Mouse (Mus musculus) heart, postnatal 0 days (tissue): ENCODE results near the gene Smok3a. TPM values are rescaled to one million over a fixed set of nuclear protein-coding genes. Genes with fewer than 3 reads are reported as not detected.

Experiments used
- ATAC-seq: fragments of 200-750 bp; cut with Nextera tagmentation; 2 replicates; pipeline ENCODE4 v1.8.0; 2017; ENCODE audit warnings: low read depth, moderate number of reproducible peaks, moderate library complexity; ENCODE audit not compliant: insufficient read depth
- DNase-seq: peaks from one replicate; pipeline ENCODE4 v3.0.0-alpha.2; 2016; ENCODE audit warnings: low spot score
- H3K27ac ChIP-seq: fragments of 300-500 bp; sonication (generic); 2 replicates; pipeline ENCODE4 v1.5.1; 2014; ENCODE audit warnings: low read depth, mild to moderate bottlenecking
- H3K27me3 ChIP-seq: fragments of 300-500 bp; sonication (generic); 2 replicates; pipeline ENCODE4 v1.6.1; 2014; ENCODE audit warnings: low read length, mixed read lengths; ENCODE audit not compliant: control insufficient read depth, insufficient read depth
- H3K36me3 ChIP-seq: fragments of 300-500 bp; sonication (generic); replicated peaks from 2 replicates; pipeline ENCODE4 v1.6.1; 2014; ENCODE audit warnings: low read length, mixed read lengths; ENCODE audit not compliant: control insufficient read depth, insufficient read depth
- H3K4me1 ChIP-seq: fragments of 300-500 bp; sonication (generic); 2 replicates; pipeline ENCODE4 v1.6.1; 2014; ENCODE audit warnings: antibody characterized with exemption; ENCODE audit not compliant: control insufficient read depth, insufficient read depth
- H3K4me2 ChIP-seq: fragments of 300-500 bp; sonication (generic); 2 replicates; pipeline ENCODE4 v1.6.1; 2014; ENCODE audit warnings: low read depth, mild to moderate bottlenecking, low read length, moderate library complexity
- H3K4me3 ChIP-seq: fragments of 300-500 bp; sonication (generic); 2 replicates; pipeline ENCODE4 v1.5.1; 2014; ENCODE audit warnings: low read depth, low read length
- H3K9ac ChIP-seq: fragments of 300-500 bp; sonication (generic); replicated peaks from 2 replicates; pipeline ENCODE4 v1.6.1; 2014; ENCODE audit warnings: low read depth, low read length, mixed read lengths
- H3K9me3 ChIP-seq: fragments of 300-500 bp; sonication (generic); replicated peaks from 2 replicates; pipeline ENCODE4 v1.6.1; 2016; ENCODE audit warnings: low read length; ENCODE audit not compliant: control insufficient read depth
- CTCF ChIP-seq: IDR thresholded peaks from 2 replicates; pipeline ENCODE4 v1.5.1; 2016; ENCODE audit warnings: antibody characterized with exemption, control low read depth, low read depth
- EP300 ChIP-seq: IDR thresholded peaks from 2 replicates; pipeline ENCODE4 v1.6.1; 2016; ENCODE audit warnings: antibody characterized with exemption, low read depth
- WGBS: fragments of 180-500 bp; shearing (Covaris S2); extraction: QIAGEN DNeasy Blood & Tissue Kit; methylation state at CpG from one replicate; pipeline ENCODE4 v1.1.7; 2014; 5-methylcytosine and 5-hydroxymethylcytosine counted together
- polyA plus RNA-seq: library from polyadenylated mRNA; unstranded; fragments of >200 nt; fragmentation: Nextera tagmentation; extraction: Ambion mirVana; gene quantifications from 2 replicates; pipeline ENCODE4 v1.2.1, GENCODE M21; 2015
- total RNA-seq: library from RNA; depleted of rRNA; stranded (reverse); fragments of >200 nt; gene quantifications from 2 replicates; pipeline ENCODE4 v1.2.3, GENCODE M21; 2014; ENCODE audit warnings: low replicate concordance; rRNA removed

The Smok3a gene
- total and polyA plus RNA-seq, 2 experiments from 2014 or later, result not detected

DNA sequence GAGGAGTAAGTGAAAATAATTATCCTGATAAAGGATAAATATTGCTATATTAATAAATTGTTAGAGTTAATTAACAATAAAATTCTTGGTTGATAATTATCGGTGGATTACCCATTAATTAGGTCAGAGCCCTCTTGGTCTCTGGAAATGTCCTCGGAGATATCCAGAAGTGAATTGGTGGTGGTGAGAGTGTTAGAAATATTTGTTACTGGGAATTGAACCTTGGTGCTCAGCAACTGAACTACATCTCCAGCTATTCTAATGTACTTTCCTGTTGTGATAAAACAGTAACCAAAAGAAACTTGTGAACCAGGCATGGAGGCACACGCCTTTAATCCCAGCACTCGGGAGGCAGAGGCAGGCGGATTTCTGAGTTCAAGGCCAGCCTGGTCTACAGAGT, 59.4 kb downstream of the Smok3a start:
- DNase-seq, result no peak
- no peak overlapping the region for H3K4me3 ChIP-seq
- no peak for TF ChIP-seq CTCF
- no peak for TF ChIP-seq EP300
- H3K4me1 ChIP-seq, result no peaks in the 10 kb centered on the region; the same call in 1 of the 2 replicates
- H3K9me3 ChIP-seq, result no peaks in the 10 kb centered on the region
- WGBS, result 81% methylated on average over 5 of the region's 5 CpGs
- H3K36me3 ChIP-seq, result no peaks in the 10 kb centered on the region
- H3K27ac ChIP-seq, result no peak overlapping the region
- no peak overlapping the region for H3K9ac ChIP-seq
- ATAC-seq, result no peak
- H3K4me2 ChIP-seq, result no peak overlapping the region
- no peaks in the 10 kb centered on the region for H3K27me3 ChIP-seq

DNA sequence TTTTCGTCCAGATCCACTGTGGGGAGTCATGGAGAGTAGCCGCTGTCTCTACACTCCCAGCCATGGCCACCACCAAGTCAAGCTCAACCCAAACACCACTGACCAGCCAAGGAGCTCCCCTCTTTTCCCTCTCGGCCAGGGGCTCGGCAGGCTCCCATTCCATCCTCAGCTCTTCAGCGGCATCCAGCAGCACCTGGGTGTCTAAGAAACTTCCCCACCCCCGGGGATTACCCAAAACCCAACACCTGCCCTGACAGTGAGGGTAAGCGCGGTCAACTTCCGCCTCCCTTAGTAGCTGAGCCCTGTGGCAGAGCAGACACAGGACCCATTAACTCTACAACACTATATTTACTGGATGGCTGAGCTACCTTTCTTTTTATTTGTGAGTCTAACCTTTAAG, 60.4 kb downstream of the Smok3a start:
- WGBS, result 76% methylated on average over 9 of the region's 9 CpGs
- no peaks in the 10 kb centered on the region for H3K27me3 ChIP-seq
- no peak overlapping the region for H3K4me2 ChIP-seq
- peaks cover 3% of the 10 kb centered on the region for H3K4me1 ChIP-seq
- no peaks in the 10 kb centered on the region for H3K36me3 ChIP-seq
- no peak overlapping the region for H3K4me3 ChIP-seq
- DNase-seq (no peak), ATAC-seq (no peak)
- H3K27ac ChIP-seq, result no peak overlapping the region
- TF ChIP-seq EP300, result no peak
- no peak for TF ChIP-seq CTCF
- H3K9ac ChIP-seq, result no peak overlapping the region
- no peaks in the 10 kb centered on the region for H3K9me3 ChIP-seq

GRCm38 (mm10) chr5:138083318-138083900, 62.3 kb downstream of the Smok3a start:
- no peak for TF ChIP-seq EP300
- TF ChIP-seq CTCF, result no peak
- Histone ChIP-seq H3K9me3 (no peaks in the 10 kb centered on the region), H3K27me3 (no peaks in the 10 kb centered on the region), H3K9ac (no peak overlapping the region), H3K4me1 (peaks cover 8% of the 10 kb centered on the region), H3K4me2 (no peak overlapping the region), H3K27ac (no peak overlapping the region), H3K36me3 (no peaks in the 10 kb centered on the region; the same call in 1 of the 2 replicates), H3K4me3 (no peak overlapping the region)
- 67% methylated on average over 2 of the region's 2 CpGs for WGBS
- DNase-seq (no peak), ATAC-seq (no peak)

GRCm38 (mm10) chr5:138083936-138084335, 62.9 kb downstream of the Smok3a start:
- no peak overlapping the region for H3K4me3 ChIP-seq
- no peak for DNase-seq
- WGBS, result 87% methylated on average over 2 of the region's 2 CpGs
- TF ChIP-seq CTCF (no peak), EP300 (no peak)
- H3K4me1 ChIP-seq, result peaks cover 8% of the 10 kb centered on the region
- no peak for ATAC-seq
- no peak overlapping the region for H3K9ac ChIP-seq
- no peaks in the 10 kb centered on the region; the same call in 1 of the 2 replicates for H3K36me3 ChIP-seq
- no peak overlapping the region for H3K4me2 ChIP-seq
- H3K9me3 ChIP-seq, result no peaks in the 10 kb centered on the region
- H3K27ac ChIP-seq, result no peak overlapping the region
- H3K27me3 ChIP-seq, result no peaks in the 10 kb centered on the region

Other genes with a start within 250 kb of the Smok3a start
- gene Ppp1r35, start 242.4 kb upstream of the Smok3a start, total RNA-seq, result 24.0 and 24.5 TPM in 2 replicates
- gene Ppp1r35, start 242.4 kb upstream of the Smok3a start, polyA plus RNA-seq, result 10.4 and 15.4 TPM in 2 replicates
- gene Mepce, start 233.6 kb upstream of the Smok3a start, total RNA-seq, result 18.0 and 19.6 TPM in 2 replicates
- gene Mepce, start 233.6 kb upstream of the Smok3a start, polyA plus RNA-seq, result 5.0 and 5.4 TPM in 2 replicates
- gene Zcwpw1, start 233.5 kb upstream of the Smok3a start, total RNA-seq, result 1.4 and 8.7 TPM in 2 replicates
- gene Zcwpw1, start 233.5 kb upstream of the Smok3a start, polyA plus RNA-seq, result 2.2 and 3.6 TPM in 2 replicates
- 3.7 and 78.0 TPM in 2 replicates for gene Pilra, start 185.0 kb upstream of the Smok3a start, total RNA-seq
- gene Pilra, start 185.0 kb upstream of the Smok3a start, polyA plus RNA-seq, result 2.0 TPM in 2 replicates
- gene Pilrb1, start 163.2 kb upstream of the Smok3a start, total RNA-seq, result 0.66 TPM in 1 of 2 replicates, not detected in the other
- 0.45 and 0.75 TPM in 2 replicates for gene Pilrb1, start 163.2 kb upstream of the Smok3a start, polyA plus RNA-seq
- gene Pilrb2, start 149.4 kb upstream of the Smok3a start, total RNA-seq, result 2.4 TPM in 1 of 2 replicates, not detected in the other
- 1.2 and 1.6 TPM in 2 replicates for gene Pilrb2, start 149.4 kb upstream of the Smok3a start, polyA plus RNA-seq
- gene Cyp3a13, start 99.6 kb upstream of the Smok3a start, total RNA-seq, result not detected in 2 replicates
- 0.10 and 0.11 TPM in 2 replicates for gene Cyp3a13, start 99.6 kb upstream of the Smok3a start, polyA plus RNA-seq
- 0.92 TPM in 1 of 2 replicates, not detected in the other for gene Gjc3, start 58.2 kb upstream of the Smok3a start, total RNA-seq
- 0.05 and 0.08 TPM in 2 replicates for gene Gjc3, start 58.2 kb upstream of the Smok3a start, polyA plus RNA-seq
- gene Azgp1, start 39.7 kb upstream of the Smok3a start, total RNA-seq, result 4.2 TPM in 1 of 2 replicates, not detected in the other
- 0.08 TPM in 1 of 2 replicates, not detected in the other for gene Azgp1, start 39.7 kb upstream of the Smok3a start, polyA plus RNA-seq
- not detected in 2 replicates for gene Smok3b, start 168 bp downstream of the Smok3a start, total RNA-seq
- not detected in 2 replicates for gene Smok3b, start 168 bp downstream of the Smok3a start, polyA plus RNA-seq
- not detected in 2 replicates for gene Smok3c, start 31.9 kb downstream of the Smok3a start, total RNA-seq
- gene Smok3c, start 31.9 kb downstream of the Smok3a start, polyA plus RNA-seq, result not detected in 2 replicates
- 10.9 and 19.1 TPM in 2 replicates for gene Zkscan1, start 63.8 kb downstream of the Smok3a start, total RNA-seq
- gene Zkscan1, start 63.8 kb downstream of the Smok3a start, polyA plus RNA-seq, result 5.4 and 6.5 TPM in 2 replicates
- gene Zscan21, start 95.6 kb downstream of the Smok3a start, total RNA-seq, result 7.7 and 14.0 TPM in 2 replicates
- gene Zscan21, start 95.6 kb downstream of the Smok3a start, polyA plus RNA-seq, result 25.0 and 25.2 TPM in 2 replicates
- gene Zfp113, start 134.5 kb downstream of the Smok3a start, total RNA-seq, result 15.3 and 24.8 TPM in 2 replicates
- gene Zfp113, start 134.5 kb downstream of the Smok3a start, polyA plus RNA-seq, result 8.3 and 9.3 TPM in 2 replicates
- gene Cops6, start 139.8 kb downstream of the Smok3a start, total RNA-seq, result 39.9 and 45.6 TPM in 2 replicates
- 281 and 291 TPM in 2 replicates for gene Cops6, start 139.8 kb downstream of the Smok3a start, polyA plus RNA-seq
- gene Ap4m1, start 150.7 kb downstream of the Smok3a start, total RNA-seq, result 13.9 and 24.1 TPM in 2 replicates
- gene Ap4m1, start 150.7 kb downstream of the Smok3a start, polyA plus RNA-seq, result 6.1 and 6.5 TPM in 2 replicates
- gene Mcm7, start 151.2 kb downstream of the Smok3a start, total RNA-seq, result 39.5 and 67.6 TPM in 2 replicates
- gene Mcm7, start 151.2 kb downstream of the Smok3a start, polyA plus RNA-seq, result 33.3 and 39.9 TPM in 2 replicates
- gene Taf6, start 166.2 kb downstream of the Smok3a start, total RNA-seq, result 52.8 and 77.7 TPM in 2 replicates
- 33.4 and 39.1 TPM in 2 replicates for gene Taf6, start 166.2 kb downstream of the Smok3a start, polyA plus RNA-seq
- 3.6 and 4.7 TPM in 2 replicates for gene Cnpy4, start 166.2 kb downstream of the Smok3a start, total RNA-seq
- 8.7 and 11.4 TPM in 2 replicates for gene Cnpy4, start 166.2 kb downstream of the Smok3a start, polyA plus RNA-seq
- 1.4 and 6.8 TPM in 2 replicates for gene Mblac1, start 173.1 kb downstream of the Smok3a start, total RNA-seq
- gene Mblac1, start 173.1 kb downstream of the Smok3a start, polyA plus RNA-seq, result 5.1 and 5.6 TPM in 2 replicates
- 0.76 TPM in 1 of 2 replicates, not detected in the other for gene Nxpe5, start 204.6 kb downstream of the Smok3a start, total RNA-seq
- 0.07 TPM in 1 of 2 replicates, not detected in the other for gene Nxpe5, start 204.6 kb downstream of the Smok3a start, polyA plus RNA-seq
- 60.2 and 102 TPM in 2 replicates for gene Lamtor4, start 234.2 kb downstream of the Smok3a start, total RNA-seq
- gene Lamtor4, start 234.2 kb downstream of the Smok3a start, polyA plus RNA-seq, result 101 and 104 TPM in 2 replicates
- gene BC037034, start 242.8 kb downstream of the Smok3a start, total RNA-seq, result 12.0 and 13.4 TPM in 2 replicates
- 0.96 and 1.1 TPM in 2 replicates for gene BC037034, start 242.8 kb downstream of the Smok3a start, polyA plus RNA-seq